Mouse (Mus musculus) megakaryocyte-erythroid progenitor cell, adult 5-6 weeks (primary cell): ENCODE results near the gene Rnf113a2. TPM values are rescaled to one million over a fixed set of nuclear protein-coding genes. Genes with fewer than 3 reads are reported as not detected.

Experiments used
- ATAC-seq: replicated peaks from 2 replicates; pipeline ENCODE4 v1.8.0; 2016; ENCODE audit warnings: mild to moderate bottlenecking, inconsistent platforms; ENCODE audit not compliant: severe bottlenecking, poor library complexity, low FRiP score, low TSS enrichment
- total RNA-seq, 2 experiments: library from RNA; stranded (forward) in 1 of 2; stranded (reverse) in 1 of 2; fragments of 200-1000, 215-1000 nt in 1 of 2; fragments of >200 nt in 1 of 2; fragmentation: Nextera tagmentation in 1 of 2; gene quantifications; 2 replicates each; pipeline ENCODE4 v1.2.3; 2014 to 2017

Rnf113a2 gene
- total RNA-seq, 2 experiments from 2014 or later = 30.2 to 35.0 TPM

DNA sequence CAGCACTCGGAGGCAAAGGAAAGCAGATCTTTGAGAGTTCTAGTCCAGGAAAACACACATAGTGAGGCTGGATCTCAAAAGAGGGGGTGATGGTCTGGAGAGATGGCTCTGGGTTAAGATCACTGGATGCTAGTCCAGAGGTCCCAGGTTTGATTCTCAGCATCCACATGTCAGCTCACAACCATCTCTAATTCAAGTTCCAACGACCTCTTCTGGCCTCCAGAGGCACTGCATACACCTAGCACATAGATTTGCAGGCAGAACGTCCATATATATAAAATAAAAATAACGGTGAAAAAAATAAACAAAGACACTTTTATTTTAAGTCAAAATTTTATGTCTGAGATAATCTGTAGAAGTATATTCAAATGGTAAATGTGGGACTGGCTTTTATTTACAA, 9.7 kb upstream of the Rnf113a2 start:
- no peak for ATAC-seq

DNA sequence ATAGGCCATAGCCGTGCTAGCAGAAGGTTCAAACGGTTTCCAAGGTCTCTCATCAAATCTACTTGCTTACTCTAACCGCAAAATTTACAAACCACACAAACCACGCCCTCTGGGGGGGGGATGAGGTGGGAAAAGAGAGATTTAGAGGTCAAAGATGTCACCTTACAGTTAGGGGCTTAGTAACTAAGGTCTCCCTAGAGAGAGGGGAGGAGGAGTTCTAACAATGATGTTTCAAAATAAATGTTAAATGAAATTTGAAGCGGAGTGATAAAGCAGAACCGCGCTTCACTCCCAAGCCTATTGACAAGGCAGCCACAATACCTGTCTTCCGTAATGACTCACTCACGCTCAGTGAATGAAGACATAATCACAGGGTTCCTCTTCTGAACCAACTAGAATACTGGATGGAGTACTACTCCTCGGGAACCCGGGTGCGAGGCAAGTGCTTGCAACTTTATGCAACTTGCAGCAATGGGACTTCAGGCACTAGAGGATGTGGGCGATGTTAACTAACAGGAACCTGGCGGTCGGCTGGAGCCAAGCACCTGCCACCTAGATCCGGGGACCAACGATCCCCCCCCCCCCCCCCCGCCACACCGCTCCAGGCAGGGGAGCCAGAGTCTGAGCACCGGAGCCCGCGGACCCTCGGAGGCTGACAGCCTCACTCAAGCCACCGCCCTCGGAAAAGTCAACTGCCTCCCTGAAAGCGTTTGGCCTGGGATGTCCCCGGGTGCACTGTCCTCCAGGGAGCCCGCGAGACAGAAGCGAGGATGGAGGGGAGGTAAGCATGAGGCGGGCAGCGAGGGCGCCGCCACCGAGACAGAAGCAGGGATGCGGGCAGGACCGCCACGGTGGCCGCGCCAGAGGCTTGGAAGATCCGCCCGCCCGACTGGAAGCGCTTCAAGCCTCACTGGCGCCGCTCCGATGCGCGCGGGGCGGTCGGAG, 8.8 kb upstream of the Rnf113a2 start:
- peak; percentile 39 for ATAC-seq

DNA sequence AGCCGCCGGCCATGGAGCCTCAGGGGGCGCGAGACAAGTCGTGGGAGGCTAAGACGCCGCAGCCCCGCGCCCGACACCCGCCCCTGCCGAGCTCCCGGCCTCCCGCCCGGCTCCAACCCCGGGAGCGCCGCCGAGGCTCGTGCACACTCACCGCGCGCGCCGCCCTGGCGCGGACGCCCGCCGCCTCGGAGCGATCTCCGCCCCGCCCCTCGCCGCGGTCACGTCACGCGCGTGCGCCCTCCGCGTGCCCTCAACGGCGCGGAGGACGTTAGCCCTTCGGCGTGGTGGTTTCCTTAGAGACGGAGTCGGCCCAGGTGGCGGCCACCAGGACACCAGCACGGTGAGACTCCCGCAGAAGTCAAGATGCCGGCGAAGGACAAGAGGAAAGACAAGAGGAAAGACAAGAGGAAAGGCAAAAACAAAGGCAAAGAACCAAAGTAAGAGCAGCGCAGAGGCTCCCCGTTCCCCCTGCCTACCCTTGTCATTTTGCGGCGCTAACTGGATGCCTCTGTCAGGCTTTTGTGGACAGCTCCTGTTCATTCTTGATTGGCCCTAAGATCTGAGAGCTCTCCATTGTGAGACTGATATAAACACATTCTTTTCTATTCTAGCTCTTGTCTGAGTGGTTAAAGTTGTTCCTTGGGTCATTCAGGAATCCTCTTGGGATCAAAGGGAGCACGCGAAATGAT, 8.0 kb upstream of the Rnf113a2 start, which contains the start of the genes Entpd5 and Bbof1:
Entpd5 (minus strand) TSS at position 211 of the 689 bp plus-strand sequence.
Bbof1 (plus strand) TSS at position 253 of the 689 bp plus-strand sequence.
- ATAC-seq = peak; percentile 91

DNA sequence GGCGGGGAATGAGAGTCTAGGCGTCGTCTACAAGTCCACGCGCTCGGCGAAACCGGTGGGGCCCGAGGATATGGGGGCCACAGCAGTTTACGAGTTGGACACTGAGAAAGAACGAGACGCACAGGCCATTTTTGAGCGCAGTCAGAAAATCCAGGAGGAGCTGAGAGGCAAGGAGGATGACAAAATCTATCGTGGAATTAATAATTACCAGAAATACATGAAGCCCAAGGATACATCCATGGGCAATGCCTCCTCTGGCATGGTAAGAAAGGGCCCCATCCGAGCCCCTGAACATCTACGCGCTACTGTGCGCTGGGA, 568 bp downstream of the Rnf113a2 start:
- ATAC-seq = no peak; the same call in 1 of the 2 replicates

DNA sequence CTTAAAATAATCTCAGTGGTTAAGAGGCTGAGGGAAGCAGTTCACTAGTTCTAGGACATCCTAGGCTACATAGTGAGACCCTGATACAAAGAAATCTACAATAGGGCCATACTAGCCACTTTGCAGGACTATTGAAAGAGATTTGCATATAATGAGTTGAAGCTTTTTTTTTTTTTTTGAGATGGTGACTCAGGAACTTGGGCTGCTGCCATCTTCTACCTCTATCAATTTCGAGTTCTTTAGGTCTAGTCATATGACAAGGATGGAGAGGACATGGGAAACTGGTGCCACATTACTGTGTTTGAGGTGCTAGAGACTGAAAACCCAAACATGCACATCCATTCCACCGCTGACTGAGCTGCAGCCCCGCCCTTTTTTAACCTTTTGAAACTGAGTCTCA, 7.0 kb downstream of the Rnf113a2 start:
- no peak for ATAC-seq

DNA sequence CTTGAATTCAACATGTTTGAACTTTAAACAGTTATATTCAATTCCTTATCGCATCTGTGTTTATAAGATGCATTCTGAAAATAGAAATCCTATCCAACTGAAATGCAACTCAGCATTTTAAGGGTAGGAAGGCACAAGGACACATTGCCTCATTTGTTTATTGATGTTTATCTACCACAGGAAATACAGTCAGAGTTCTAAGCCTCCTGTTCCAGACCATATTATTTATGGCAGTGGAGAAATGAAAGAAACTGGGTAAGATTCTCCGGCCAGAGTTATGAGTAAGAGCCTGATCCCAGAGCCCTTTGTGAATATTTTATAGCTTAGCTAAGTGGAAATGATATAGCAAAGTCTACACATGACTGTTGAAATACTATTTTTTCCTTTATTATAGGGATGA, 12.8 kb downstream of the Rnf113a2 start:
- ATAC-seq = no peak

DNA sequence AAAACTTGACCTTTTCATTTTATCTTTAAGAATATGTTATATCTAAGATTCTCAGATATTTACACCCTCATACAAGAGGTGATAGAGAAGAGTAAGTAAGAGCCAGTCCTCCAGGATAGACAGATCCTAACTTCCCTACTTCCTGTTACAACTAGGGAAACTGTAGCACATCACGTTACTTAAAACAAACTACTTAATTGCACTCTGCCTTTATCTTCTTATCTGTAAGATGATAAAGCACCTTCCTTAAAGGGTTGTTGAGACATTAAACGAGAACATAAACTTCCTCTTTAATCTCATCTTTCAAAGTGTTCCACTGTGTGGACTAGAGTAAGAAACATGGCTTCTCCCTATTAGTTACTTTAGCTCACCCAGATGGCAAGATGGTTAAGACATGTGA, 21.7 kb downstream of the Rnf113a2 start:
- no peak for ATAC-seq

DNA sequence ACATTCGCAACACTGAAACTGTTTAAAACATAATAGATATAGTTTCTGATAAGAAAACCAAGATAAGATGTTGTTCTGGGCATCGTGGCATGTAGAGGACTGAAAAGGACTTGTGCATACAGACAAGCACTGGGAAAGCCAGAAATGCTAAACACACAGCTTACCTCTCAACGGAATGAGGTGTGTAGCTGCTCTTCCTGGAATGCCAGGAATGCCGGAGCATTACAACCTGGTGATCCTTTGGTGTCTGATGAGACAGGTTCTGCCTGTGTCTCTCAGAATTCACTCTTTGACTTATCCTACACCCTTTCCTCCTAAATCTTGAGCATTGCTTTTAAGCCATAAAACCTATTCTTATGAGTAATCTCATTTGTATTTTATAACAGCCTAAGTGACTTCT, 25.5 kb downstream of the Rnf113a2 start:
- no peak for ATAC-seq

DNA sequence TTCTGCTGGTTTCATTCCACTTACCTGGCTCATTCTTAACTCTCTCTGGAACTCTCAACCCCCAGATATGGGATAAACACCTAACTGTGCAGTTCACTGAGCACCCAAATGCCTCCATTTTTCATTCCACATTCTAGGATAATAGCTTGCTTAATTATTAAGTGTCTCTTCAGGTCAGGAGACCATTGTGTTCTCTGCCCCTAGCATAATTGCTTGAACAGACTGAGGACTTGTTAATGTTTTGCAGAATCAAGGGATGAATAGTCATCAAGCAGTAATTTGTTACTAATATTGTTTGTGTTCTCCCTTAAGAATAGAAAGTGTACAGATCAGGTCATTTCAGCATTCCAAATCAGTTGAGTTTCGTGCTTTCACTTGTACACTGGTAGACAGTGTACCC, 30.4 kb downstream of the Rnf113a2 start:
- no peak for ATAC-seq

DNA sequence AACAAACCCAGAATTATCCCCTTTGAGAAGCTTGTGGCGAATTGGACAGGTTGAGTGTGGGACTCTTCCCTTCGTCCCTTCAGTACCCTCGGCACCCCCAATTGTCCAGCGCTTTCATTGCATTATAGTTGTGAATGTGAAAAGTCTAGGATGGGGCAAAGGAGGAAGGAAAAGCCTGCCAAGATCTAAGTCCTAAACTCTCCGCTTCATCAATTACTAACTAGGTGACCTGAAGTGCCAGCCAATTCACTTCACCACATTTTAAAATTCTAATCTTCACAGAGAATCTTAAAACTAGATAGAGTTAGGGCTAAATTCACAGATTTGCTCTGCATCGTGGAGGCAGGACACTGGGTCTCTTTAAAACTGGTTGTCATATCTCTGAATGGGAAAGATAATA, 31.2 kb downstream of the Rnf113a2 start:
- no peak for ATAC-seq

DNA sequence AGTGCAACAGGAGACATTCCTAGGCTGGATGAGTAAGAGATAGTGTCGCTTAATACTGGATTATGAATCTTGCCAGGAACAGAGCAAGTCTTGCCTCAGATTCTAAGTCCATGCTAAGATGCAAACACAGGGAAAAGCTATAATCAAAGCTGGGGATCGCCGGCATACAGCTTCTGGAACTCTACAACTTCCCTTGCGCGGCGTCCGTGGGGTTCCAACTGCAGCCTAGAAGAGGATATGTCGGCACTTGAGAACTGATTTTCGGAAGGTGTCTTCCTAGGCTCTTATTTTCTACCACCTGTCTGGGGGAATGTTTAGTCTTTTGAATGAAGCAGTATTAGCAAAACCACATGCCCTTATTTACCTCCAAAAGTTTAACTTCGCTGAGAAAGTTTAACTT, 32.9 kb downstream of the Rnf113a2 start:
- no peak for ATAC-seq

DNA sequence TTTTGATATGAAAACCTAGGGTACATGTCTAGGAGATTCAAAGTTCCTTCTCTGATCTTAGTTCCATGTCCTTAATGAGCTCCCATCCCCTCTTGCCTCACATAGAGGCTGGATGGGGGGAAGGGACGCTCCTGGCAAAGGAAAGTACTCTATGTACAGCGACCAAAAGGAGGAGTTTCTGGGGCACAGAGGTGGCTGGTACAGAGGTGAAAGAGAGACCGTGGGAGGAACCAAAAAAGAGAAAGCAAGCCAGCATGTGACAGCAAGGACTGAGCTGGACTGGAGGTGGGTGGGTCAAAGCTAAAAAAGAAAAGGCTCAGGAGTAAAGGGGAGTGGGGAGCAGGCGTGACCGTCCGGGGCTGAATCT, 33.3 kb downstream of the Rnf113a2 start:
- peak; percentile 4 for ATAC-seq

DNA sequence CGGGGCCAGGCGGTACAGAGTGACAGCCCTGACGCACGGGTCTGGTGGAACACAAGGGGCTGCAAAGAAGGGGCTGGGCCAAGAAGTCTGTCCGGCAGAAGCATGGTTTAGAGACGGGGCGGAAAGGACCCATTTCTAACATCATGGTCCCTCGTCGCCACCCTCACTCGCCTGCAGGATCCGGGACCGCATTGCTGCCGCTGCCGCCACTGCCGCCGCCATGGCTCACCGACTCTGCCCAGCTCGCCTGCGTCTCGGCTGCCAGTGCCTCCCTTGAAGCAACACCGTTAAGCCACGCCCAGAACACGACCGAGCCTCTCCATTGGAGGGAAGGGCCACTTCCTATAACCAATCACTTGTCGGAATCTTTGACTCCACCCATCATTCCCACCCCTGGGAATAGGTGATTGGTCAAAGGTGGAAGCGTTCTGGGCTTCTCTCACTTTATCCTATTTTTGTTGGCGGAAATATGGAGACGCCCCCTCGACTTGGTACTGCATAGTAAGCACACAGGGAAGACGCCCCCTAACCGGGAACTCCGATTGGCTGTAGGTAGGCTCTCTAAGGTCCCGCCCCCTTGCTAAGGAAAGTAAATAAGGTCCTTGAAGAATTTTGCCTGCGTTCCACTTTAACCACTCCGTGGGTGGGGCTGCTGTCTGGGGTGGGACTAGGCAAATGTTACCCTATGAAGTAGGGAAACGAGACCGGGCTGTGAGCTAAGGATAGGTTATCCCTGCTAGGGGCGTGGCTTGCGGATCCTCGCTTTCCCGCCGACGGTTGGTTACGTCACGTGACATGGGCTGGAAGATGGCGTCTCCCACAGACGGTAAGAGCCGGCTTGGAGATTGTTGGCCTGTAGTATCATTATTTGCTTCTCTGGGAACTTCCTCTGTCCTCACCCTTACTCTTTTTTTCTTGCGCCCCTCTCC, 34.0 kb downstream of the Rnf113a2 start, which contains the start of the genes Aldh6a1 and Lin52:
Aldh6a1 (minus strand) TSS at position 287 of the 929 bp plus-strand sequence.
Lin52 (plus strand) TSS at position 705 of the 929 bp plus-strand sequence.
- ATAC-seq = peak; percentile 93

DNA sequence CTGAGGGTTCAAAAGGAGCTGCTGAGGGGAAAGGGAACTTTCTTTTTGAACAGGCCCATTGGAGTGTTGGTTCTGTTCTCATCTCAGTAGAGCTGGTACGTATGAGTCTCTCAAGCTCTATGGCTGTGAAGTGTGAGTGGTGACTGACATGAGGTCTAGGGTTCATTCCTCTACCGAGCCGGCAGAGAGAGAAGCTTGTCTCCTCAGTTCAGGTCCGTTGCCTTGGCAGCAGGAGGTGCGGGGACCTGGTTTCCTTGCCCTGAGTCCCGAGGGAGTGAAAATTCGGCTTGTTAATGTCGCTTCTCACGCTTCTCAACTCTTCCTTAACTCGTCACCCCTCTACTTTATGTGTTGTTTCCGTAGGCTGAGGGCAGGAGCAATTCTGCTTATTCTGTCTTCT, 34.8 kb downstream of the Rnf113a2 start:
- ATAC-seq = no peak; the same call in 1 of the 2 replicates

DNA sequence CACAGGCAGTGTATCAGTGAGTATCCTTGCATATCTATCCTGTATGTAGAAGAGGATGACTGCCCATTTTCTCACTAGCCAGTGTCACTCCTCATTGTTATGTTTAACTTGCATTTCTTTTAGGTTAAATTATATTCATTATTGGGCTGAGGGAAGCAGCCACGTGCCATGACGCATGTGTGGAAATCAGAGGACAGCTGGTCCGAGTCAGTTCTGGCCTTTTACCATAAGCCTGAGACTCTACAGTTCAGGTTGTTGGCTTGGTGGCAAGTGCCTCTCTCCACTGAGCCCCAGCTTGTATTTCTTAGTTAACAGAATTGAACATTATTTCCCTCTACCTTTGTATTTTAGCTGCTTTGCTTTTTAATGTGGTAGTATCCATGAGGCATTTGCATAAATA, 39.9 kb downstream of the Rnf113a2 start:
- ATAC-seq = no peak

DNA sequence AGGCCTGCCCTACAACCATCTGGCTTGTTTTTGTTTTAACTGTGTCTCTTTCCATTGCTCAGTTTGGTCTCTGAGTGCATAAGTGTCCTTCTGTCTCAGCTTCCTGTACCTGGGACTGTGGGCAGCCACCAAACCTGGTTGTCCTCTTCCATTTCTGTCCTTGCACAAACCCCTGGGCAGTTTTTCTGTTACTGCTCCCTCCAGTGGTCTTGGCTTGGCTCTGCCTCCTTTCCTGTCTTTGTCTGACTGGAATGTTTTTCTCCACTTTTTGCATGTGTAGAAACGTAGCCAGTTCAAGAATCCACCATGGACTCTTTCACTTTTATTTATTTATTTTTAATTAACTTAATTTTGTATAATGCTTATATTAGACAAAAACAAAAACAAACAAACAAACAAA, 42.8 kb downstream of the Rnf113a2 start:
- no peak for ATAC-seq

DNA sequence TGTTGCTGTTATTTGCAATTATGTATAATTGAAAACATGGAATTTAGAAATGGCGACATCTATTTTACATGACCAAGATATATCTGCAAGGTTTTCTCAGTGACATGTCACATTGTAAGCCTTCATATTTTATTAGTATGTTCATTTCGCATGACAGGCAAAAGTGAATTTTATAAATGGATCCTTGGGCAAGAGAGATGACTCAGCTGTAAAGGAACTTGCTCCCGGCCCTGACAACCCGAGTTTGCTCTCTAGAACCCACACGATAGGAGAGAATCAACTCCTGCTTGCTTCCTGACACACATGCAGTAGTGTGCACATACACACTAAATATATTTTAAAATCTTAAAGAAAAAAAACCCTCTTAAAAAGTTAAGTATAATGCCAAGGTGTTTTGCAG, 44.4 kb downstream of the Rnf113a2 start:
- ATAC-seq = no peak

DNA sequence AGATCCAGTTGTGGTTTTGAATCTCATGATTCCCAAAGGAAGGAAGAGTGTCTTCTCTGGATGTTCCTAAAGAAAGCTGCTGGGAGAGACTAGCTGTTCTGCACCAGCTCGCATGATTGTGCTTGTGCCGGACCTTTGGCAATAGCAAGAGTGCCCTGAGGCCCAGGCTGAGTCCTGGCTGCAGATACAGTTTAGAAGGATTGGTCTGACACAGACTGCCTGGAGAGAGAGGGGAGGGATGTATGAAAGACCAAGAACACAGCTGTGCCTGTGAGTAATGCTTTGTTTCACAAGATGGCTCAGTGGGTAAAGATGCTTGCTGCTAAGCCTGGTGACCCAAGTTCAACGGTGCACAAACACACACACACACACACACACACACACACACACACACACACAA, 45.9 kb downstream of the Rnf113a2 start:
- ATAC-seq = no peak
